Mouse (Mus musculus): Measurements from ENCODE around the gene Slc25a41. TPM values are rescaled to one million over a fixed set of nuclear protein-coding genes. Genes with fewer than 3 reads are reported as not detected.

Gene Slc25a41
- polyA plus RNA-seq, 1 experiment from 2014 or later = not detected

GRCm38 (mm10) chr17:57038978-57039377 is 2.5 kb downstream of the Slc25a41 start:
- no peak for ATAC-seq (ENCODE audit: extremely low read depth, insufficient number of reproducible peaks, low FRiP score, low TSS enrichment)

GRCm38 (mm10) chr17:57032854-57033253 is 8.6 kb downstream of the Slc25a41 start:
- Histone ChIP-seq H3K36me3 (peaks cover 12% of the 10 kb centered on the region), H3K4me2 (peak overlapping the region; percentile 73; the same call in 1 of the 2 replicates), H3K9ac (no peak overlapping the region), H3K27me3 (replicated peaks) (peaks cover 15% of the 10 kb centered on the region), H3K4me3 (no peak overlapping the region; the same call in 1 of the 2 replicates), H3K9me3 (no peaks in the 10 kb centered on the region), H3K27ac (replicated peaks) (no peak overlapping the region), H3K4me1 (peaks cover 23% of the 10 kb centered on the region)
- no peak for ATAC-seq (ENCODE audit: extremely low read depth, insufficient number of reproducible peaks, low FRiP score, low TSS enrichment)
- 85% methylated on average over 4 of the region's 4 CpGs for WGBS

More at GRCm38 (mm10) chr17:57038978-57039377, 2.5 kb downstream of the Slc25a41 start:
- Histone ChIP-seq H3K4me3 (0 out of 2 replicates have a peak overlapping the region, but pooled peaks have one; percentile 9), H3K27ac (replicated peaks) (no peak overlapping the region), H3K4me1 (peaks cover 7% of the 10 kb centered on the region), H3K9ac (no peak overlapping the region), H3K9me3 (no peaks in the 10 kb centered on the region), H3K4me2 (no peak overlapping the region), H3K27me3 (replicated peaks) (peaks cover 42% of the 10 kb centered on the region), H3K36me3 (no peaks in the 10 kb centered on the region)
- 36% methylated on average over 8 of the region's 8 CpGs for WGBS

GRCm38 (mm10) chr17:57031661-57032420 is 9.6 kb downstream of the Slc25a41 start:
- ATAC-seq (ENCODE audit: extremely low read depth, insufficient number of reproducible peaks, low FRiP score, low TSS enrichment) = peak; percentile 96
- peak overlapping the region; percentile 95 for H3K4me3 ChIP-seq
- no peaks in the 10 kb centered on the region for H3K9me3 ChIP-seq
- H3K4me2 ChIP-seq = peak overlapping the region; percentile 73
- H3K36me3 ChIP-seq = peaks cover 22% of the 10 kb centered on the region
- H3K9ac ChIP-seq = peak overlapping the region; percentile 77
- H3K27me3 ChIP-seq (replicated peaks) = peaks cover 5% of the 10 kb centered on the region; the same call in 1 of the 2 replicates
- peak overlapping the region; percentile 89 for H3K27ac ChIP-seq (replicated peaks)
- WGBS = under 1% methylated on average over 38 of the region's 38 CpGs
- H3K4me1 ChIP-seq = peaks cover 23% of the 10 kb centered on the region

GRCm38 (mm10) chr17:57030931-57031660 is 10.4 kb downstream of the Slc25a41 start, which contains the start of gene Khsrp:
TSS of gene Khsrp (minus strand) at chr17:57031522.
- peaks cover 23% of the 10 kb centered on the region for H3K4me1 ChIP-seq
- no peaks in the 10 kb centered on the region for H3K9me3 ChIP-seq
- H3K4me2 ChIP-seq = peak within 1 kb of the TSS; percentile 92
- H3K27me3 ChIP-seq (replicated peaks) = no peaks in the 10 kb centered on the region
- ATAC-seq (ENCODE audit: extremely low read depth, insufficient number of reproducible peaks, low FRiP score, low TSS enrichment) = peak; percentile 1; the same call in 1 of the 2 replicates
- H3K36me3 ChIP-seq = peaks cover 29% of the 10 kb centered on the region
- H3K27ac ChIP-seq (replicated peaks) = peak within 1 kb of the TSS; percentile 94
- H3K9ac ChIP-seq = peak within 1 kb of the TSS; percentile 100
- peak within 1 kb of the TSS; percentile 95 for H3K4me3 ChIP-seq
- WGBS = under 1% methylated on average over 87 of the region's 99 CpGs

- Histone ChIP-seq H3K9me3 (no peaks in the 10 kb centered on the region), H3K4me1 (peaks cover 23% of the 10 kb centered on the region), H3K4me3 (peak overlapping the region; percentile 95), H3K27ac (replicated peaks) (peak overlapping the region; percentile 94; the same call in 1 of the 2 replicates), H3K9ac (peak overlapping the region; percentile 100), H3K4me2 (peak overlapping the region; percentile 92), H3K36me3 (peaks cover 43% of the 10 kb centered on the region), H3K27me3 (replicated peaks) (no peaks in the 10 kb centered on the region)
- 24% methylated on average over 8 of the region's 8 CpGs for WGBS
- ATAC-seq (ENCODE audit: extremely low read depth, insufficient number of reproducible peaks, low FRiP score, low TSS enrichment) = no peak
These were observed 11.8 kb downstream of the Slc25a41 start for GRCm38 (mm10) chr17:57029691-57030090.

- H3K36me3 ChIP-seq = peaks cover 66% of the 10 kb centered on the region
- WGBS = 84% methylated on average over 4 of the region's 4 CpGs
These were observed 14.0 kb downstream of the Slc25a41 start for GRCm38 (mm10) chr17:57027471-57027870.

GRCm38 (mm10) chr17:57020960-57021359 is 20.5 kb downstream of the Slc25a41 start:
- peaks cover 68% of the 10 kb centered on the region for H3K36me3 ChIP-seq
- WGBS = 82% methylated on average over 5 of the region's 5 CpGs
- ATAC-seq (ENCODE audit: extremely low read depth, insufficient number of reproducible peaks, low FRiP score, low TSS enrichment) = no peak

More at GRCm38 (mm10) chr17:57027471-57027870, 14.0 kb downstream of the Slc25a41 start:
- H3K9me3 ChIP-seq = no peaks in the 10 kb centered on the region
- no peaks in the 10 kb centered on the region for H3K27me3 ChIP-seq (replicated peaks)
- no peak overlapping the region for H3K27ac ChIP-seq (replicated peaks)
- H3K4me1 ChIP-seq = peaks cover 20% of the 10 kb centered on the region
- no peak overlapping the region for H3K9ac ChIP-seq
- no peak overlapping the region for H3K4me3 ChIP-seq
- no peak overlapping the region for H3K4me2 ChIP-seq
- ATAC-seq (ENCODE audit: extremely low read depth, insufficient number of reproducible peaks, low FRiP score, low TSS enrichment) = no peak

GRCm38 (mm10) chr17:57019693-57020092 is 21.8 kb downstream of the Slc25a41 start:
- Histone ChIP-seq H3K9ac (no peak overlapping the region), H3K4me1 (no peaks in the 10 kb centered on the region), H3K27ac (replicated peaks) (no peak overlapping the region), H3K36me3 (peaks cover 55% of the 10 kb centered on the region), H3K4me2 (no peak overlapping the region), H3K4me3 (no peak overlapping the region), H3K9me3 (no peaks in the 10 kb centered on the region), H3K27me3 (replicated peaks) (no peaks in the 10 kb centered on the region)
- no peak for ATAC-seq (ENCODE audit: extremely low read depth, insufficient number of reproducible peaks, low FRiP score, low TSS enrichment)
- 69% methylated on average over 2 of the region's 2 CpGs for WGBS

More at GRCm38 (mm10) chr17:57020960-57021359, 20.5 kb downstream of the Slc25a41 start:
- H3K9ac ChIP-seq = no peak overlapping the region
- H3K4me3 ChIP-seq = no peak overlapping the region
- no peak overlapping the region for H3K4me2 ChIP-seq
- H3K9me3 ChIP-seq = no peaks in the 10 kb centered on the region
- H3K27me3 ChIP-seq (replicated peaks) = no peaks in the 10 kb centered on the region
- H3K27ac ChIP-seq (replicated peaks) = no peak overlapping the region
- H3K4me1 ChIP-seq = no peaks in the 10 kb centered on the region

- peaks cover 22% of the 10 kb centered on the region for H3K36me3 ChIP-seq
- no peak for ATAC-seq (ENCODE audit: extremely low read depth, insufficient number of reproducible peaks, low FRiP score, low TSS enrichment)
- peak overlapping the region; percentile 75 for H3K4me2 ChIP-seq
- H3K9me3 ChIP-seq = no peaks in the 10 kb centered on the region
- peak overlapping the region; percentile 85; the same call in 1 of the 2 replicates for H3K27ac ChIP-seq (replicated peaks)
- H3K4me1 ChIP-seq = peaks cover 20% of the 10 kb centered on the region
- H3K27me3 ChIP-seq (replicated peaks) = no peaks in the 10 kb centered on the region
- H3K9ac ChIP-seq = peak overlapping the region; percentile 83
- H3K4me3 ChIP-seq = peak overlapping the region; percentile 74
- WGBS = 72% methylated on average over 13 of the region's 13 CpGs
These were observed 29.1 kb downstream of the Slc25a41 start for GRCm38 (mm10) chr17:57012245-57012795.

GRCm38 (mm10) chr17:57011236-57012141 is 30.0 kb downstream of the Slc25a41 start, which contains the start of the genes Gtf2f1 and Gm17949:
TSS of gene Gtf2f1 (minus strand) at chr17:57011288.
TSS of gene Gm17949 (plus strand) at chr17:57011469.
- peak within 1 kb of the TSS; percentile 83 for H3K9ac ChIP-seq
- H3K27ac ChIP-seq (replicated peaks) = peak within 1 kb of the TSS; percentile 85
- peak within 1 kb of the TSS; percentile 75 for H3K4me2 ChIP-seq
- H3K4me1 ChIP-seq = peaks cover 20% of the 10 kb centered on the region
- peak; percentile 88 for ATAC-seq (ENCODE audit: extremely low read depth, insufficient number of reproducible peaks, low FRiP score, low TSS enrichment)
- H3K4me3 ChIP-seq = peak within 1 kb of the TSS; percentile 74
- no peaks in the 10 kb centered on the region for H3K27me3 ChIP-seq (replicated peaks)
- WGBS = under 1% methylated on average over 51 of the region's 51 CpGs
- H3K36me3 ChIP-seq = peaks cover 31% of the 10 kb centered on the region
- H3K9me3 ChIP-seq = no peaks in the 10 kb centered on the region
